In genomic region chr6:90435195-90435618, GRCm38 (mm10) we compare ENCODE assay signal across 8 mouse cellular contexts. TPM values are rescaled to one million over a fixed set of nuclear protein-coding genes. Genes with fewer than 3 reads are reported as not detected.
DNase-seq lines count a peak whose midpoint lies in the region; ATAC-seq and TF ChIP-seq lines count a peak whose summit lies in the region.

No protein-coding gene starts in this region.

- H3K27ac ChIP-seq in heart, embryonic 12.5 days (ENCODE audit: poor library complexity, severe bottlenecking), result no peak overlapping the region
- no peak overlapping the region for H3K27ac ChIP-seq in kidney, embryonic 14.5 days (ENCODE audit: low read depth, low read length)
- H3K27ac ChIP-seq in limb, embryonic 14.5 days (replicated peaks; ENCODE audit: low read depth, low read length), result no peak overlapping the region
- H3K27ac ChIP-seq in midbrain, embryonic 16.5 days (ENCODE audit: low read length), result no peak overlapping the region

- H3K9ac ChIP-seq in heart, embryonic 12.5 days, result no peak overlapping the region
- no peak overlapping the region for H3K9ac ChIP-seq in kidney, embryonic 14.5 days (ENCODE audit: low read depth, low read length)
- H3K9ac ChIP-seq in limb, embryonic 14.5 days (ENCODE audit: low read depth, low read length, severe bottlenecking), result no peak overlapping the region
- H3K9ac ChIP-seq in midbrain, embryonic 16.5 days (ENCODE audit: low read depth, low read length), result no peak overlapping the region

- no peak overlapping the region for H3K4me3 ChIP-seq in heart, embryonic 12.5 days
- H3K4me3 ChIP-seq in kidney, embryonic 14.5 days (ENCODE audit: low read length), result no peak overlapping the region
- no peak overlapping the region for H3K4me3 ChIP-seq in limb, embryonic 14.5 days (replicated peaks; ENCODE audit: low read length)
- no peak overlapping the region for H3K4me3 ChIP-seq in midbrain, embryonic 16.5 days (ENCODE audit: low read depth, low read length)

- no peak for ATAC-seq in heart, embryonic 12.5 days (ENCODE audit: insufficient number of reproducible peaks, low FRiP score)
- peak; percentile 89 for ATAC-seq in granulocyte monocyte progenitor cell, adult 5-6 weeks (replicated peaks; ENCODE audit: poor library complexity, severe bottlenecking)
- peak; percentile 69 for ATAC-seq in kidney, embryonic 14.5 days (ENCODE audit: low FRiP score, low TSS enrichment)
- ATAC-seq in limb, embryonic 14.5 days (ENCODE audit: low FRiP score, low read depth), result no peak
- peak; percentile 29; the same call in 1 of the 2 replicates for ATAC-seq in midbrain, embryonic 16.5 days

- no peaks in the 10 kb centered on the region for H3K36me3 ChIP-seq in heart, embryonic 12.5 days
- no peaks in the 10 kb centered on the region for H3K36me3 ChIP-seq in kidney, embryonic 14.5 days (ENCODE audit: control insufficient read depth, insufficient read depth, low read length)
- no peaks in the 10 kb centered on the region for H3K36me3 ChIP-seq in limb, embryonic 14.5 days (ENCODE audit: control insufficient read depth, insufficient read depth, low read length)
- no peaks in the 10 kb centered on the region for H3K36me3 ChIP-seq in midbrain, embryonic 16.5 days (ENCODE audit: control insufficient read depth, insufficient read depth, low read length)

- 17% methylated on average over 11 of the region's 11 CpGs for whole genome bisulfite sequencing in heart, embryonic 12.5 days
- 17% methylated on average over 11 of the region's 11 CpGs for WGBS in kidney, embryonic 14.5 days
- WGBS in limb, embryonic 14.5 days, result 19% methylated on average over 11 of the region's 11 CpGs
- WGBS in midbrain, embryonic 16.5 days, result 10% methylated on average over 11 of the region's 11 CpGs

- DNase-seq in heart, adult 18-20 months, result peak; percentile 74 to 92
- DNase-seq in embryo, embryonic 11.5 days (ENCODE audit: low read depth, low spot score), result peak; percentile 59
- DNase-seq in limb, embryonic 14.5 days (ENCODE audit: low spot score), result peak; percentile 86
- DNase-seq in spleen, postnatal 4 days (ENCODE audit: low spot score in 2 of 2), result peak; percentile 42 to 81

- H3K27me3 ChIP-seq in heart, embryonic 12.5 days (replicated peaks), result 0 out of 2 replicates have a peak, but pooled peaks cover 5% of the 10 kb centered on the region
- no peaks in the 10 kb centered on the region for H3K27me3 ChIP-seq in kidney, embryonic 14.5 days (ENCODE audit: control insufficient read depth, insufficient read depth, low read length)
- H3K27me3 ChIP-seq in limb, embryonic 14.5 days (ENCODE audit: control insufficient read depth, insufficient read depth, low read length), result no peaks in the 10 kb centered on the region
- H3K27me3 ChIP-seq in midbrain, embryonic 16.5 days (ENCODE audit: control insufficient read depth, insufficient read depth, low read depth, low read length), result no peaks in the 10 kb centered on the region

- peaks cover 5% of the 10 kb centered on the region; the same call in 1 of the 2 replicates for H3K9me3 ChIP-seq in heart, embryonic 12.5 days (replicated peaks)
- H3K9me3 ChIP-seq in kidney, embryonic 14.5 days (ENCODE audit: control insufficient read depth, low read length), result no peaks in the 10 kb centered on the region; the same call in 1 of the 2 replicates
- no peaks in the 10 kb centered on the region for H3K9me3 ChIP-seq in limb, embryonic 14.5 days (ENCODE audit: control insufficient read depth, low read length)
- H3K9me3 ChIP-seq in midbrain, embryonic 16.5 days (replicated peaks; ENCODE audit: control insufficient read depth, low read length, poor library complexity, severe bottlenecking), result no peaks in the 10 kb centered on the region

- H3K4me2 ChIP-seq in heart, embryonic 12.5 days, result no peak overlapping the region
- H3K4me2 ChIP-seq in kidney, embryonic 14.5 days (replicated peaks; ENCODE audit: low read depth, low read length), result no peak overlapping the region
- no peak overlapping the region for H3K4me2 ChIP-seq in limb, embryonic 14.5 days (replicated peaks; ENCODE audit: low read depth, low read length, severe bottlenecking)
- no peak overlapping the region for H3K4me2 ChIP-seq in midbrain, embryonic 16.5 days (ENCODE audit: low read length)

- TF ChIP-seq POLR2A in limb, embryonic 14.5 days (IDR thresholded peaks at IDR 0.05; ENCODE audit: borderline replicate concordance, extremely low read depth, insufficient read depth, insufficient read length), result no peak

- no peaks in the 10 kb centered on the region for H3K4me1 ChIP-seq in heart, embryonic 12.5 days (replicated peaks)
- no peaks in the 10 kb centered on the region for H3K4me1 ChIP-seq in kidney, embryonic 14.5 days (ENCODE audit: control insufficient read depth, insufficient read depth, low read length)
- H3K4me1 ChIP-seq in limb, embryonic 14.5 days (ENCODE audit: control insufficient read depth, insufficient read depth, low read length), result no peaks in the 10 kb centered on the region
- H3K4me1 ChIP-seq in midbrain, embryonic 16.5 days (ENCODE audit: control insufficient read depth, insufficient read depth, low read length), result no peaks in the 10 kb centered on the region

RNA-seq across cellular contexts. Expression of gene Cfap100, which starts 6.6 kb away (rescaled TPM):
- total RNA-seq in heart, adult 18-20 months (2021), result under 1 TPM; 0.15 to 0.28 TPM
- polyA plus RNA-seq in heart, embryonic 12.5 days (2016; fragmentation: Nextera tagmentation; extraction: Ambion mirVana), result 0.08 and 0.12 TPM in 2 replicates
- total RNA-seq in granulocyte monocyte progenitor cell, adult 5-6 weeks (2014; fragmentation: Nextera tagmentation), result not detected in 2 replicates
- not detected in 2 replicates for total RNA-seq in granulocyte monocyte progenitor cell, adult 5-6 weeks (2017)
- 0.53 and 0.91 TPM in 2 replicates for polyA plus RNA-seq in kidney, embryonic 14.5 days (2014; fragmentation: Nextera tagmentation; extraction: Ambion mirVana)
- polyA plus RNA-seq in limb, embryonic 14.5 days (2012; rRNA removed), result 0.78 and 1.0 TPM in 2 replicates
- 0.33 and 1.1 TPM in 2 replicates for polyA plus RNA-seq in limb, embryonic 14.5 days (2014; fragmentation: Nextera tagmentation; extraction: Ambion mirVana)
- 8.4 TPM in 2 replicates for polyA plus RNA-seq in midbrain, embryonic 16.5 days (2015; fragmentation: Nextera tagmentation; extraction: Ambion mirVana)

RNA-seq across cellular contexts. Expression of gene Klf15, which starts 27.2 kb away (rescaled TPM):
- total RNA-seq in heart, adult 18-20 months (2021), result 10 to 100 TPM; 70.9 to 89.8 TPM
- 6.6 and 7.3 TPM in 2 replicates for polyA plus RNA-seq in heart, embryonic 12.5 days (2016; fragmentation: Nextera tagmentation; extraction: Ambion mirVana)
- total RNA-seq in granulocyte monocyte progenitor cell, adult 5-6 weeks (2014; fragmentation: Nextera tagmentation), result not detected in 2 replicates
- not detected in 2 replicates for total RNA-seq in granulocyte monocyte progenitor cell, adult 5-6 weeks (2017)
- 5.3 and 9.3 TPM in 2 replicates for polyA plus RNA-seq in kidney, embryonic 14.5 days (2014; fragmentation: Nextera tagmentation; extraction: Ambion mirVana)
- polyA plus RNA-seq in limb, embryonic 14.5 days (2012; rRNA removed), result 7.0 TPM in 2 replicates
- polyA plus RNA-seq in limb, embryonic 14.5 days (2014; fragmentation: Nextera tagmentation; extraction: Ambion mirVana), result 4.4 and 5.3 TPM in 2 replicates
- 12.6 and 17.5 TPM in 2 replicates for polyA plus RNA-seq in midbrain, embryonic 16.5 days (2015; fragmentation: Nextera tagmentation; extraction: Ambion mirVana)

RNA-seq across cellular contexts. Expression of gene Aldh1l1, which starts 51.0 kb away (rescaled TPM):
- 1 to 10 TPM; 1.7 to 4.9 TPM for total RNA-seq in heart, adult 18-20 months (2021)
- 1.1 and 2.1 TPM in 2 replicates for polyA plus RNA-seq in heart, embryonic 12.5 days (2016; fragmentation: Nextera tagmentation; extraction: Ambion mirVana)
- 4.0 and 9.5 TPM in 2 replicates for total RNA-seq in granulocyte monocyte progenitor cell, adult 5-6 weeks (2014; fragmentation: Nextera tagmentation)
- 2.6 and 2.8 TPM in 2 replicates for total RNA-seq in granulocyte monocyte progenitor cell, adult 5-6 weeks (2017)
- 1.4 and 2.9 TPM in 2 replicates for polyA plus RNA-seq in kidney, embryonic 14.5 days (2014; fragmentation: Nextera tagmentation; extraction: Ambion mirVana)
- polyA plus RNA-seq in limb, embryonic 14.5 days (2012; rRNA removed), result 1.3 and 1.5 TPM in 2 replicates
- polyA plus RNA-seq in limb, embryonic 14.5 days (2014; fragmentation: Nextera tagmentation; extraction: Ambion mirVana), result 1.4 and 2.1 TPM in 2 replicates
- 46.5 and 72.2 TPM in 2 replicates for polyA plus RNA-seq in midbrain, embryonic 16.5 days (2015; fragmentation: Nextera tagmentation; extraction: Ambion mirVana)

Comparison
In these comparisons a context has a peak if more than half of its experiments do, and no peak if none do; other contexts are left out.
1. ATAC-seq: peak in granulocyte monocyte progenitor cell, adult 5-6 weeks (single experiment), kidney, embryonic 14.5 days (single experiment) and midbrain, embryonic 16.5 days (single experiment); none in heart, embryonic 12.5 days (single experiment) and limb, embryonic 14.5 days (single experiment).
2. RNA of gene Aldh1l1, which starts 51.0 kb away (polyA plus RNA-seq): 46.5 to 72.2 TPM in midbrain, embryonic 16.5 days; 1.4 to 2.9 TPM in kidney, embryonic 14.5 days, 1.1 to 2.1 TPM in heart, embryonic 12.5 days and 1.3 to 2.1 TPM in limb, embryonic 14.5 days; every median in the first group is over 10 times any median in the second.
3. Peak in every context shown above with its lines, with median percentiles within 50 percentile points of each other: DNase-seq.